Mouse (Mus musculus) kidney, postnatal 10 days (tissue): ENCODE measurements at regions not wholly inside any gene's neighbourhood (a gene's known extent, or its start where the extent isn't known, plus 50 kb on each side); places are given as distances from the start of the nearest gene placed in this dataset.
A peak's percentile ranks its signal among the peaks of the same experiment; 100 is the strongest.

Experiments
- DNase-seq: peaks from one replicate; pipeline ENCODE4 v3.0.0; 2021; ENCODE audit warnings: mixed read lengths

- peak; percentile 44 for DNase-seq
Observed at GRCm38 (mm10) chr16:44629296-44630275, 70.9 kb upstream of the Boc start.

GRCm38 (mm10) chr16:44625871-44626293 is 67.2 kb upstream of the Boc start:
- DNase-seq = no peak

GRCm38 (mm10) chr16:44625108-44625616 is 66.5 kb upstream of the Boc start:
- DNase-seq = no peak

- DNase-seq = no peak
Observed at GRCm38 (mm10) chr16:44621573-44621972, 62.9 kb upstream of the Boc start.

- no peak for DNase-seq
Observed at GRCm38 (mm10) chr16:44620536-44620935, 61.8 kb upstream of the Boc start.

- DNase-seq = no peak
Observed at GRCm38 (mm10) chr16:44619476-44620103, 60.9 kb upstream of the Boc start.

- DNase-seq = no peak
Observed at GRCm38 (mm10) chr16:44617041-44617440, 58.3 kb upstream of the Boc start.

- DNase-seq = no peak
Observed at GRCm38 (mm10) chr16:44616376-44616775, 57.7 kb upstream of the Boc start.

- peak; percentile 60 for DNase-seq
Observed at GRCm38 (mm10) chr16:44615878-44616206, 57.1 kb upstream of the Boc start.

GRCm38 (mm10) chr16:44615172-44615877 is 56.6 kb upstream of the Boc start:
- no peak for DNase-seq

- no peak for DNase-seq
Observed at GRCm38 (mm10) chr16:44614235-44614634, 55.5 kb upstream of the Boc start.

GRCm38 (mm10) chr16:44612676-44613075 is 54.0 kb upstream of the Boc start:
- DNase-seq = no peak

GRCm38 (mm10) chr16:44611525-44611924 is 52.8 kb upstream of the Boc start:
- no peak for DNase-seq

GRCm38 (mm10) chr16:44608586-44608985 is 49.9 kb upstream of the Boc start:
- no peak for DNase-seq
